Mouse (Mus musculus): ENCODE results near the gene Lamtor2. TPM values are rescaled to one million over a fixed set of nuclear protein-coding genes. Genes with fewer than 3 reads are reported as not detected.

The Lamtor2 gene
- polyA plus RNA-seq (2014; fragmentation: Illumina TruSeq; extraction: RNeasy Lipid Tissue Mini Kit (QIAGEN cat#74804); ENCODE audit: low replicate concordance) = 2.2 TPM

GRCm38 (mm10) chr3:88552676-88553524 lies at the start of gene Lamtor2:
Gene Lamtor2 (minus strand): TSS chr3:88553074.

GRCm38 (mm10) chr3:88575540-88575939 lies 22.7 kb upstream of the Lamtor2 start, which contains the start of gene Ssr2:
Gene Ssr2 (plus strand): TSS chr3:88575876.

GRCm38 (mm10) chr3:88553525-88553879 lies 628 bp upstream of the Lamtor2 start, which contains the start of gene Ubqln4:
Gene Ubqln4 (plus strand): TSS chr3:88553758.

GRCm38 (mm10) chr3:88548180-88548917 lies 4.5 kb downstream of the Lamtor2 start, which contains the start of gene Rab25:
Gene Rab25 (minus strand): TSS chr3:88548300.

GRCm38 (mm10) chr3:88532299-88532674 lies 20.6 kb downstream of the Lamtor2 start, which contains the start of gene Mex3a:
Gene Mex3a (plus strand): TSS chr3:88532395.

GRCm38 (mm10) chr3:88509692-88510420 lies 43.0 kb downstream of the Lamtor2 start, which contains the start of gene Lmna:
Gene Lmna (minus strand): TSS chr3:88509956.

Other genes with a start within 250 kb of the Lamtor2 start
- 1.4 TPM for gene Glmp, start 228.1 kb downstream of the Lamtor2 start, polyA plus RNA-seq (2014; fragmentation: Illumina TruSeq; extraction: RNeasy Lipid Tissue Mini Kit (QIAGEN cat#74804); ENCODE audit: low replicate concordance)
- 1.3 TPM for gene Tmem79, start 216.9 kb downstream of the Lamtor2 start, polyA plus RNA-seq (2014; fragmentation: Illumina TruSeq; extraction: RNeasy Lipid Tissue Mini Kit (QIAGEN cat#74804); ENCODE audit: low replicate concordance)
- gene Smg5, start 216.8 kb downstream of the Lamtor2 start, polyA plus RNA-seq (2014; fragmentation: Illumina TruSeq; extraction: RNeasy Lipid Tissue Mini Kit (QIAGEN cat#74804); ENCODE audit: low replicate concordance) = 16.8 TPM
- not detected for gene Paqr6, start 188.5 kb downstream of the Lamtor2 start, polyA plus RNA-seq (2014; fragmentation: Illumina TruSeq; extraction: RNeasy Lipid Tissue Mini Kit (QIAGEN cat#74804); ENCODE audit: low replicate concordance)
- not detected for gene Bglap3, start 180.3 kb downstream of the Lamtor2 start, polyA plus RNA-seq (2014; fragmentation: Illumina TruSeq; extraction: RNeasy Lipid Tissue Mini Kit (QIAGEN cat#74804); ENCODE audit: low replicate concordance)
- gene Bglap2, start 174.4 kb downstream of the Lamtor2 start, polyA plus RNA-seq (2014; fragmentation: Illumina TruSeq; extraction: RNeasy Lipid Tissue Mini Kit (QIAGEN cat#74804); ENCODE audit: low replicate concordance) = not detected
- gene Bglap, start 168.6 kb downstream of the Lamtor2 start, polyA plus RNA-seq (2014; fragmentation: Illumina TruSeq; extraction: RNeasy Lipid Tissue Mini Kit (QIAGEN cat#74804); ENCODE audit: low replicate concordance) = not detected
- 3.2 TPM for gene Pmf1, start 142.7 kb downstream of the Lamtor2 start, polyA plus RNA-seq (2014; fragmentation: Illumina TruSeq; extraction: RNeasy Lipid Tissue Mini Kit (QIAGEN cat#74804); ENCODE audit: low replicate concordance)
- gene Slc25a44, start 127.9 kb downstream of the Lamtor2 start, polyA plus RNA-seq (2014; fragmentation: Illumina TruSeq; extraction: RNeasy Lipid Tissue Mini Kit (QIAGEN cat#74804); ENCODE audit: low replicate concordance) = 17.2 TPM
- gene Sema4a, start 91.9 kb downstream of the Lamtor2 start, polyA plus RNA-seq (2014; fragmentation: Illumina TruSeq; extraction: RNeasy Lipid Tissue Mini Kit (QIAGEN cat#74804); ENCODE audit: low replicate concordance) = 95.3 TPM
- 3.3 TPM for gene Lmna, start 43.1 kb downstream of the Lamtor2 start, polyA plus RNA-seq (2014; fragmentation: Illumina TruSeq; extraction: RNeasy Lipid Tissue Mini Kit (QIAGEN cat#74804); ENCODE audit: low replicate concordance)
- 0.37 TPM for gene Mex3a, start 20.7 kb downstream of the Lamtor2 start, polyA plus RNA-seq (2014; fragmentation: Illumina TruSeq; extraction: RNeasy Lipid Tissue Mini Kit (QIAGEN cat#74804); ENCODE audit: low replicate concordance)
- 4.3 TPM for gene Rab25, start 4.8 kb downstream of the Lamtor2 start, polyA plus RNA-seq (2014; fragmentation: Illumina TruSeq; extraction: RNeasy Lipid Tissue Mini Kit (QIAGEN cat#74804); ENCODE audit: low replicate concordance)
- 12.7 TPM for gene Ubqln4, start 684 bp upstream of the Lamtor2 start, polyA plus RNA-seq (2014; fragmentation: Illumina TruSeq; extraction: RNeasy Lipid Tissue Mini Kit (QIAGEN cat#74804); ENCODE audit: low replicate concordance)
- 19.5 TPM for gene Ssr2, start 22.8 kb upstream of the Lamtor2 start, polyA plus RNA-seq (2014; fragmentation: Illumina TruSeq; extraction: RNeasy Lipid Tissue Mini Kit (QIAGEN cat#74804); ENCODE audit: low replicate concordance)
- 17.8 TPM for gene Arhgef2, start 52.9 kb upstream of the Lamtor2 start, polyA plus RNA-seq (2014; fragmentation: Illumina TruSeq; extraction: RNeasy Lipid Tissue Mini Kit (QIAGEN cat#74804); ENCODE audit: low replicate concordance)
- not detected for gene Rxfp4, start 100.1 kb upstream of the Lamtor2 start, polyA plus RNA-seq (2014; fragmentation: Illumina TruSeq; extraction: RNeasy Lipid Tissue Mini Kit (QIAGEN cat#74804); ENCODE audit: low replicate concordance)
- gene Khdc4, start 132.7 kb upstream of the Lamtor2 start, polyA plus RNA-seq (2014; fragmentation: Illumina TruSeq; extraction: RNeasy Lipid Tissue Mini Kit (QIAGEN cat#74804); ENCODE audit: low replicate concordance) = 73.0 TPM
- 4.8 TPM for gene Rit1, start 163.8 kb upstream of the Lamtor2 start, polyA plus RNA-seq (2014; fragmentation: Illumina TruSeq; extraction: RNeasy Lipid Tissue Mini Kit (QIAGEN cat#74804); ENCODE audit: low replicate concordance)
- gene Syt11, start 222.1 kb upstream of the Lamtor2 start, polyA plus RNA-seq (2014; fragmentation: Illumina TruSeq; extraction: RNeasy Lipid Tissue Mini Kit (QIAGEN cat#74804); ENCODE audit: low replicate concordance) = 5.4 TPM

Data from small intestine, adult 10 weeks (tissue).